ENCODE assay signal across 18 mouse cellular contexts in genomic region chr16:87709971-87710370, GRCm38 (mm10).
"Had no signal": no experiment of that assay in that cellular context is flagged by ENCODE, and none has a peak within 500 bp of the region (broad histone marks: within the 10 kb centered on the region; RNA-seq: fewer than 3 reads in every experiment).

No protein-coding gene starts in this region.

- DNase-seq: lung, adult 18-20 months; lung, embryonic 14.5 days; lung, postnatal 10 days; midbrain, embryonic 14.5 days; retina, postnatal 1 day; right cerebral cortex, adult 18-20 months; right cerebral cortex, postnatal 25 days; right cerebral cortex, postnatal 4 days; spleen, adult 18-20 months; thymus, adult 2 months; thymus, postnatal 25 days had no signal

- H3K9me3 ChIP-seq: liver, embryonic 15.5 days; midbrain, embryonic 10.5 days; midbrain, embryonic 12.5 days; neural tube, embryonic 13.5 days; neural tube, embryonic 15.5 days had no signal

- H3K27me3 ChIP-seq: liver, embryonic 15.5 days; midbrain, embryonic 12.5 days; neural tube, embryonic 13.5 days; neural tube, embryonic 15.5 days had no signal

- H3K27ac ChIP-seq: midbrain, embryonic 10.5 days; midbrain, embryonic 12.5 days; neural tube, embryonic 13.5 days had no signal

- H3K4me3 ChIP-seq: liver, embryonic 15.5 days; midbrain, embryonic 10.5 days; midbrain, embryonic 12.5 days; myocyte; neural tube, embryonic 13.5 days; neural tube, embryonic 15.5 days had no signal

- H3K4me2 ChIP-seq: liver, embryonic 15.5 days; lung, embryonic 14.5 days; midbrain, embryonic 12.5 days; neural tube, embryonic 13.5 days; neural tube, embryonic 15.5 days had no signal

- ATAC-seq: midbrain, embryonic 16.5 days had no signal

- H3K36me3 ChIP-seq: midbrain, embryonic 10.5 days; midbrain, embryonic 12.5 days; neural tube, embryonic 13.5 days; neural tube, embryonic 15.5 days had no signal

- H3K9ac ChIP-seq: liver, embryonic 15.5 days; lung, embryonic 14.5 days; midbrain, embryonic 12.5 days; neural tube, embryonic 13.5 days; neural tube, embryonic 15.5 days had no signal
